Mouse (Mus musculus) heart, postnatal 25 days (tissue): Measurements from ENCODE around the gene Cyp2j5. TPM values are rescaled to one million over a fixed set of nuclear protein-coding genes. Genes with fewer than 3 reads are reported as not detected.
"Not testable (repeated sequence)": the region's sequence is repeated elsewhere in the genome, so short reads cannot be mapped to it uniquely, and the experiment has no call there.

Experiments used
- DNase-seq: peaks from one replicate; pipeline ENCODE4 v3.0.0; 2022; ENCODE audit warnings: low spot score
- intact Hi-C: fragments of 180-260 bp; cut with DNase I; formaldehyde crosslinking; loops from one replicate; pipeline ENCODE4 v1.15.1; 2025
- total RNA-seq, 2 experiments: library from RNA; stranded (reverse); gene quantifications; 2 replicates each; pipeline ENCODE4 v1.2.3; 2021

Cyp2j5 gene
- not detected for total RNA-seq

GRCm38 (mm10) chr4:96663991-96664390 is at the start of gene Cyp2j5:
Cyp2j5 (minus strand) TSS chr4:96664154.
- DNase-seq = no peak
- intact Hi-C loops = no loop called here

GRCm38 (mm10) chr4:96705281-96705951 is 41.5 kb upstream of the Cyp2j5 start:
- intact Hi-C loops = no loop called here
- DNase-seq = no peak

- intact Hi-C loops = loop anchor here (10.0 kb wide), 1 partner anchor 1047 kb away; no protein-coding TSS in a partner anchor
- DNase-seq = no peak
Measured at GRCm38 (mm10) chr4:96698218-96698561, 34.2 kb upstream of the Cyp2j5 start.

DNA sequence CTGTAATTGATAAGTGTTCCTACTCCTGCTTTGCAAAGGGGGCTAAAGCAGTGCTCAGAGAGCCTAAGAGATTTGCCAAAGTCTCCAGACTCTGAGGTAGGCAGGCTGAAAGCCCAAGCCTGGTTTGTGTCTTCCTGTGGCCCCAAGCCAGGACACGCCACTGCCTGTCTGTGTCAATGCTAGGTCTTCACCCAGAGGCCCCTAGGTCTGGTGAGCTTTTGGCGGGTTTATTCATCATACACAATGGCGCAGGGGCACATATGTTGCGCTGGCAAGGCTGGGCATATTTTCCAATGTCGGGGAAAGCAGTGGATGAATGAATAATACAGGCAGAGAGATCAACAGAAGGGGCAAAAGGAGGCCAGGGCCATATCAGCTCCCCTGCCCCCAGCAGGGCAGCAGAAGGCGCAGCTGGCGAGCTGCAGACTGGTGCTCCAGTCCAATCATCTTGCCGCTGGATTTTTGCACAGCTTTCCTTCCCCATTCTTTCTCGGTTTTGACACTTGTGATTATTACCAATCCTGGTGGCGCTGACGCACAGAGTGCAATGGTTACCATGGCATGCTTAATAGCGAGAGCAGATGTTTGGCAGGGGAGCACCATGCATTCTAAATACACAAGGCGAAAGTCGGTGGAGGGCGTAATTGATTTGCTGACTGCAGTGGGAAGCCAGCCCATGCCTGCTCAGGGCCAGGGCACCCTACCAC is 33.7 kb upstream of the Cyp2j5 start:
- intact Hi-C loops = loop anchor here (10.0 kb wide), 1 partner anchor 1047 kb away; no protein-coding TSS in a partner anchor
- DNase-seq = no peak

- intact Hi-C loops = loop anchor here (10.0 kb wide), 1 partner anchor 1048 kb away; no protein-coding TSS in a partner anchor
- DNase-seq = no peak
Measured at GRCm38 (mm10) chr4:96696614-96697360, 32.8 kb upstream of the Cyp2j5 start.

- no peak for DNase-seq
- intact Hi-C loops = no loop called here
Measured at GRCm38 (mm10) chr4:96687358-96687803, 23.4 kb upstream of the Cyp2j5 start.

- DNase-seq = no peak
- intact Hi-C loops = loop anchor here (2.0 kb wide), 1 partner anchor 409 kb away; no protein-coding TSS in a partner anchor
Measured at GRCm38 (mm10) chr4:96683474-96683873, 19.5 kb upstream of the Cyp2j5 start.

GRCm38 (mm10) chr4:96680966-96681365 is 17.0 kb upstream of the Cyp2j5 start:
- intact Hi-C loops = no loop called here
- no peak for DNase-seq

DNA sequence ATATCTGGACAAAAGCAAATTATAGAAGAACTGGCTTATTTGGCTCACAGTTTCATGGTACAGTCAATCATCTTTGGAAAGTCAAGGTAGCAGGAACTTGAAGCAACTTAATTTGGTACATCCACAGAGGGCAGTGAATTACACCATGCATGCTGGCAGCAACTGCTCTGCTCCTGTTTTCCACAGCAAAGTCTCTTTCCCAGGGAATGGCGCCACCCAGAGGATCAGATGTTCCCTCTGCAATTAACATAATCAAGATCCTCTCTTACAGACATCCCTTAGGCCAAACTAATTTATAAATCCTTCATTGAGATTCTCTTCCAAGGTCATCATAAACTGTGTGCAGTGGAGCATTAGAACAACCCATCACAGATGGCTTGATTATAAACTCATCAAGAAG is 16.3 kb upstream of the Cyp2j5 start:
- no peak for DNase-seq
- intact Hi-C loops = no loop called here

GRCm38 (mm10) chr4:96664668-96665454 is 907 bp upstream of the Cyp2j5 start:
- no peak for DNase-seq
- intact Hi-C loops = no loop called here

GRCm38 (mm10) chr4:96635455-96635854 is 28.5 kb downstream of the Cyp2j5 start:
- intact Hi-C loops = no loop called here
- DNase-seq = no peak

DNA sequence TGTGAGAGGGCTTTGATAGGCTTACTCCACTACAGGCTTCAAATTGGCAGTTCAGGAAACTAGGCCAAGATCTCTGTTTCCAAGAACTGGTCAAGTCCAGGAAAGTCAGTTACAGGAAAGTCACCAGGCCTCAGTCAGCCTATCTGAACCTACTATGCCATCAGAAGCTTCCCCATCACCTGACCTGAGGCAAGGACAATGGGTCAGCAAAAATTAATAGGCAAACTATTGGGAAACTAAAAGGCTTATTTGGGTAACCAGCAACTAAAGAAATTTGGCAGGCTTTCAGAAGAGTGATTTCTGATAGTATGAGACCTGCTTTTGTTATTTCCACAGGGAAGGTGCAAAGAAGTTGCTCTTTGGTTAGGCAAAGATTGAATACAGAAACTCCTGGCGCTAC is 41.5 kb downstream of the Cyp2j5 start:
- intact Hi-C loops = no loop called here
- no peak for DNase-seq

GRCm38 (mm10) chr4:96591791-96592150 is 72.2 kb downstream of the Cyp2j5 start:
- intact Hi-C loops = loop anchor here (5.0 kb wide), 1 partner anchor 39 kb away; the partner anchor contains the start of gene Cyp2j6
- peak; percentile 40 for DNase-seq

- intact Hi-C loops = loop anchor here (5.0 kb wide), 1 partner anchor 39 kb away; the partner anchor contains the start of gene Cyp2j6
- peak; percentile 64 for DNase-seq
Measured at GRCm38 (mm10) chr4:96590911-96591790, 72.8 kb downstream of the Cyp2j5 start, which contains the start of gene Cyp2j9. Cyp2j9 (minus strand) TSS chr4:96591578.

DNA sequence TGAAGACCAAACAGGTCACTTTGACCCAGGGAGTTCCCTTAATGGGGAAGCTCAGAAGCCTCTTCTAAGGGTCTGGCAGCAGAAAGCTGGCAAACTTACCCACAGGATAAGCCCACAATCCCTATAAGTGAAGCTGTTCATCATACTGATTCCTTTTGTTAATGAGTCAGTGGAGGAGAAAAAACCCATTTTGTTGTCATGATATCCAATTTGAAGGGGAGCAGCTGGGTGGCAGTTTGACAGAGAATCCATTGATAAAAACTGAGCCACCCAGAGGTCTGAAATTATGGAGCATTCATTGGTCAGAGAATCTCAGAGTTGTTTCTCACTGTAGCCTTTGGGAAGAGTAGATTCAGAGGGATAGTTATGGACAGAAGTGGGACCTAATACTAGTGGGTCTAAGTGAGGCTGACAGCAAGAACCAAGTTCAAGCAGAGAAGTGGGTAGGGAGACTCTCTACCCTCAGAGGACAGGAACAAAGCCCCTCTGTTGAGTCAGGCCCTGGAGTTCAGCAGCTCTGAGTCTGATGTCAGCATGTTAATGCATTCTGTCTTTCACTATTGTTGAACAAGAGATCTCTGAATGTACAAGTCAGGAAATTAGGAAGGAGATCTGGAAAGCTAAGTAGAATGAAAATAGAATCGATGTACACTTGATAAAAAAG is 82.4 kb downstream of the Cyp2j5 start:
- intact Hi-C loops = no loop called here
- DNase-seq = no peak

DNA sequence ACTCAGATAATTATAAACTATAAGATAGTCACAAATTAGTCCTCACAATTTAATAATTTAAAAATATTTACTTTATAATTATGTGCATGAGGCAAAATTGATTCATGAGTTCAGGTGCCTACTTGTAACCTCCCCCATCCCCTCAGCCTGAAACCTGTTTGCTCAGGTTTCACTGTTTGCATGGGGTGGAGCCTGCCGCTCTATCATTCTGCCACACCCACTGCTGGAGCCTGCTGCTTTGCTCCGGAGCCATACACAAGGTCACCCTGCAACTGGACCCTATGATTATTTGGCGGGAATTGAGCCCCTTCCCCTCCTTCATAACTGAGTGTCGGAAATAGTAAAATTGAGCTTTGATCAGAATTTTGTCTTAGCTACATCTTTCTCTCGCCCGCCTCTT is 83.6 kb downstream of the Cyp2j5 start:
- intact Hi-C loops, DNase-seq: not testable (repeated sequence)
